10 mouse cellular contexts compared by ENCODE assay signal in genomic region chr3:149190856-149191576, GRCm38 (mm10).
DNase-seq lines count a peak whose midpoint lies in the region; ATAC-seq and TF ChIP-seq lines count a peak whose summit lies in the region.
"Had no signal": no experiment of that assay in that cellular context is flagged by ENCODE, and none has a peak within 500 bp of the region (broad histone marks: within the 10 kb centered on the region; RNA-seq: fewer than 3 reads in every experiment).

No protein-coding gene starts in this region.

- H3K9me3 ChIP-seq in midbrain, embryonic 12.5 days, result no peaks in the 10 kb centered on the region
- no peaks in the 10 kb centered on the region for H3K9me3 ChIP-seq in midbrain, embryonic 11.5 days (ENCODE audit: control insufficient read depth, low read length)
- H3K9me3 ChIP-seq in forebrain, embryonic 12.5 days, result no peaks in the 10 kb centered on the region
- H3K9me3 ChIP-seq in midbrain, postnatal 0 days (ENCODE audit: low read length), result no peaks in the 10 kb centered on the region

- WGBS in midbrain, embryonic 12.5 days, result 47% methylated on average over 19 of the region's 19 CpGs
- WGBS in midbrain, embryonic 11.5 days, result 60% methylated on average over 19 of the region's 19 CpGs
- WGBS in forebrain, embryonic 12.5 days, result 14% methylated on average over 19 of the region's 19 CpGs
- 19% methylated on average over 19 of the region's 19 CpGs for WGBS in midbrain, postnatal 0 days

- H3K27ac ChIP-seq in midbrain, embryonic 12.5 days (replicated peaks), result peak overlapping the region; percentile 40; the same call in 1 of the 2 replicates
- H3K27ac ChIP-seq in midbrain, embryonic 11.5 days (ENCODE audit: low read depth, low read length), result no peak overlapping the region
- peak overlapping the region; percentile 51 for H3K27ac ChIP-seq in forebrain, embryonic 12.5 days
- no peak overlapping the region for H3K27ac ChIP-seq in midbrain, postnatal 0 days (ENCODE audit: low read depth, low read length)

- peak overlapping the region; percentile 20 for H3K4me3 ChIP-seq in midbrain, embryonic 12.5 days
- H3K4me3 ChIP-seq in midbrain, embryonic 11.5 days (ENCODE audit: low read depth, low read length), result no peak overlapping the region
- peak overlapping the region; percentile 19; the same call in 1 of the 2 replicates for H3K4me3 ChIP-seq in forebrain, embryonic 12.5 days (replicated peaks)
- peak overlapping the region; percentile 32 for H3K4me3 ChIP-seq in midbrain, postnatal 0 days (ENCODE audit: low read depth, low read length)

- DNase-seq in frontal cortex, postnatal 25 days (ENCODE audit: low spot score in 2 of 2), result no peak
- no peak for DNase-seq in midbrain, embryonic 11.5 days (ENCODE audit: low spot score, missing footprints)
- DNase-seq in midbrain, postnatal 0 days (ENCODE audit: low spot score), result peak; percentile 31
- DNase-seq in urinary bladder, postnatal 25 days (ENCODE audit: low spot score), result no peak
- no peak for DNase-seq in adrenal gland, adult 2 months
- DNase-seq: kidney, postnatal 25 days had no signal

- H3K27me3 ChIP-seq in midbrain, embryonic 12.5 days, result no peaks in the 10 kb centered on the region
- no peaks in the 10 kb centered on the region for H3K27me3 ChIP-seq in midbrain, embryonic 11.5 days (ENCODE audit: control insufficient read depth, insufficient read depth, low read length)
- H3K27me3 ChIP-seq in forebrain, embryonic 12.5 days, result no peaks in the 10 kb centered on the region; the same call in 1 of the 2 replicates
- H3K27me3 ChIP-seq in midbrain, postnatal 0 days (ENCODE audit: insufficient read depth, low read length), result no peaks in the 10 kb centered on the region

- TF ChIP-seq CTCF in midbrain, postnatal 0 days (IDR thresholded peaks at IDR 0.05), result no peak

- no peaks in the 10 kb centered on the region for H3K36me3 ChIP-seq in midbrain, embryonic 12.5 days
- H3K36me3 ChIP-seq in midbrain, embryonic 11.5 days (ENCODE audit: control insufficient read depth, insufficient read depth, low read length), result no peaks in the 10 kb centered on the region
- H3K36me3 ChIP-seq in forebrain, embryonic 12.5 days (replicated peaks), result no peaks in the 10 kb centered on the region
- H3K36me3 ChIP-seq in midbrain, postnatal 0 days (ENCODE audit: insufficient read depth, low read length), result no peaks in the 10 kb centered on the region

- H3K9ac ChIP-seq in midbrain, embryonic 12.5 days (replicated peaks), result no peak overlapping the region
- no peak overlapping the region for H3K9ac ChIP-seq in midbrain, embryonic 11.5 days (ENCODE audit: low read length)
- H3K9ac ChIP-seq in forebrain, embryonic 12.5 days, result no peak overlapping the region
- H3K9ac ChIP-seq in midbrain, postnatal 0 days (replicated peaks; ENCODE audit: low read length, poor library complexity, severe bottlenecking), result no peak overlapping the region; the same call in 1 of the 2 replicates

- peaks cover 13% of the 10 kb centered on the region; the same call in 1 of the 2 replicates for H3K4me1 ChIP-seq in midbrain, embryonic 12.5 days
- peaks cover 6% of the 10 kb centered on the region for H3K4me1 ChIP-seq in midbrain, embryonic 11.5 days (ENCODE audit: control insufficient read depth, insufficient read depth, low read length)
- peaks cover 13% of the 10 kb centered on the region for H3K4me1 ChIP-seq in forebrain, embryonic 12.5 days
- H3K4me1 ChIP-seq in midbrain, postnatal 0 days (ENCODE audit: insufficient read depth, low read length), result no peaks in the 10 kb centered on the region

- peak; percentile 85 for ATAC-seq in frontal cortex, adult (ENCODE audit: low TSS enrichment)
- peak; percentile 75 for ATAC-seq in midbrain, embryonic 12.5 days (ENCODE audit: low FRiP score, low read depth)
- ATAC-seq in midbrain, embryonic 11.5 days (ENCODE audit: low FRiP score), result no peak
- peak; percentile 73; the same call in 1 of the 2 replicates for ATAC-seq in forebrain, embryonic 12.5 days (ENCODE audit: low FRiP score)
- no peak for ATAC-seq in midbrain, postnatal 0 days (ENCODE audit: low FRiP score)

- peak overlapping the region; percentile 42 for H3K4me2 ChIP-seq in midbrain, embryonic 12.5 days (replicated peaks)
- no peak overlapping the region for H3K4me2 ChIP-seq in midbrain, embryonic 11.5 days
- H3K4me2 ChIP-seq in forebrain, embryonic 12.5 days, result peak overlapping the region; percentile 47
- H3K4me2 ChIP-seq in midbrain, postnatal 0 days (ENCODE audit: low read depth, low read length, poor library complexity, severe bottlenecking), result peak overlapping the region; percentile 52
- H3K4me2 ChIP-seq: liver, embryonic 11.5 days had no signal

Comparison
In these comparisons a context has a peak if more than half of its experiments do, and no peak if none do; other contexts are left out.
1. ATAC-seq: peak in frontal cortex, adult (single experiment), midbrain, embryonic 12.5 days (single experiment) and forebrain, embryonic 12.5 days (single experiment); none in midbrain, embryonic 11.5 days (single experiment) and midbrain, postnatal 0 days (single experiment).
2. H3K27ac ChIP-seq: peak in midbrain, embryonic 12.5 days (single experiment) and forebrain, embryonic 12.5 days (single experiment); none in midbrain, embryonic 11.5 days (single experiment) and midbrain, postnatal 0 days (single experiment).